Mouse (Mus musculus): ENCODE measurements at regions not wholly inside any gene's neighbourhood (a gene's known extent, or its start where the extent isn't known, plus 50 kb on each side); places are given as distances from the start of the nearest gene placed in this dataset.

GRCm38 (mm10) chr7:71471658-71472383 is 120.5 kb upstream of the Gm10295 start:
- H3K36me3 ChIP-seq (ENCODE audit: control insufficient read depth, insufficient read depth, low read length) = no peaks in the 10 kb centered on the region
- H3K9me3 ChIP-seq (ENCODE audit: control insufficient read depth, low read length) = no peaks in the 10 kb centered on the region
- H3K27ac ChIP-seq (ENCODE audit: low read depth, low read length) = no peak overlapping the region
- no peaks in the 10 kb centered on the region for H3K4me1 ChIP-seq (replicated peaks; ENCODE audit: control insufficient read depth, insufficient read depth, low read length)
- ATAC-seq (ENCODE audit: low FRiP score) = 0 out of 2 replicates have a peak, but pooled peaks have one; percentile 22
- WGBS = 34% methylated on average over 18 of the region's 18 CpGs
- no peak overlapping the region; the same call in 1 of the 2 replicates for H3K4me2 ChIP-seq (replicated peaks; ENCODE audit: low read depth, low read length)
- H3K27me3 ChIP-seq (ENCODE audit: control insufficient read depth, insufficient read depth, low read length) = no peaks in the 10 kb centered on the region
- no peak overlapping the region for H3K9ac ChIP-seq (ENCODE audit: low read depth, low read length)
- H3K4me3 ChIP-seq (ENCODE audit: low read depth, low read length) = no peak overlapping the region
- peak; percentile 30 for DNase-seq (ENCODE audit: low spot score)

- Histone ChIP-seq H3K36me3 (ENCODE audit: control insufficient read depth, insufficient read depth, low read length) (no peaks in the 10 kb centered on the region), H3K9me3 (ENCODE audit: control insufficient read depth, low read length) (no peaks in the 10 kb centered on the region), H3K4me1 (replicated peaks; ENCODE audit: control insufficient read depth, insufficient read depth, low read length) (no peaks in the 10 kb centered on the region), H3K27me3 (ENCODE audit: control insufficient read depth, insufficient read depth, low read length) (no peaks in the 10 kb centered on the region), H3K27ac (ENCODE audit: low read depth, low read length) (no peak overlapping the region), H3K4me2 (replicated peaks; ENCODE audit: low read depth, low read length) (no peak overlapping the region), H3K4me3 (ENCODE audit: low read depth, low read length) (no peak overlapping the region), H3K9ac (ENCODE audit: low read depth, low read length) (no peak overlapping the region)
- DNase-seq (ENCODE audit: low spot score) = no peak
- 43% methylated on average over 3 of the region's 3 CpGs for WGBS
- no peak for ATAC-seq (ENCODE audit: low FRiP score)
Measured at GRCm38 (mm10) chr7:71471319-71471657, 120.0 kb upstream of the Gm10295 start.

DNA sequence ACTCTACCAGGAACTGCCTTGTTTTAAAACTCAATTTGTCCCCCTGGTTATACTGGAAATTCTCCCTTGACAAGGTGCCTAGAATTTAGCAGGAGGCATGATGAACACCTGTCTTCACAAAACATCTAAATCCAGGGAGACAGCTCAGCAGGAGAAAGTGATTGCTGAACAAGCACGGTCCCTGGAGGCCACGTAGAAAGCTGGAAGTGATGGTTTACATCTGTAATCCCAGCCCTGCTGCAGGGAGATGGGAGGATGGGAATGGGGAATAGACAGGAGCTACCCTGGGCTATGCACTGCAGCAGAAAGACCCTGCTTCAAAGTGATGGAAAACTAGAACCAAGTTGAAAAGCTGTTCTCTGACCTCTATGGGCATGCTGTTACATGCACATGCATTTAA is 119.1 kb upstream of the Gm10295 start:
- Histone ChIP-seq H3K36me3 (ENCODE audit: control insufficient read depth, insufficient read depth, low read length) (no peaks in the 10 kb centered on the region), H3K27me3 (ENCODE audit: control insufficient read depth, insufficient read depth, low read length) (no peaks in the 10 kb centered on the region), H3K27ac (ENCODE audit: low read depth, low read length) (no peak overlapping the region), H3K4me2 (replicated peaks; ENCODE audit: low read depth, low read length) (no peak overlapping the region), H3K9me3 (ENCODE audit: control insufficient read depth, low read length) (no peaks in the 10 kb centered on the region), H3K4me3 (ENCODE audit: low read depth, low read length) (no peak overlapping the region), H3K9ac (ENCODE audit: low read depth, low read length) (no peak overlapping the region), H3K4me1 (replicated peaks; ENCODE audit: control insufficient read depth, insufficient read depth, low read length) (no peaks in the 10 kb centered on the region)
- WGBS = 70% methylated on average over 2 of the region's 2 CpGs
- ATAC-seq (ENCODE audit: low FRiP score) (no peak), DNase-seq (ENCODE audit: low spot score) (no peak)

GRCm38 (mm10) chr7:71469951-71470350 is 118.7 kb upstream of the Gm10295 start:
- H3K27me3 ChIP-seq (ENCODE audit: control insufficient read depth, insufficient read depth, low read length) = no peaks in the 10 kb centered on the region
- no peaks in the 10 kb centered on the region for H3K36me3 ChIP-seq (ENCODE audit: control insufficient read depth, insufficient read depth, low read length)
- H3K4me1 ChIP-seq (replicated peaks; ENCODE audit: control insufficient read depth, insufficient read depth, low read length) = no peaks in the 10 kb centered on the region
- WGBS = 85% methylated on average over 4 of the region's 4 CpGs
- no peak overlapping the region for H3K9ac ChIP-seq (ENCODE audit: low read depth, low read length)
- no peak overlapping the region for H3K4me2 ChIP-seq (replicated peaks; ENCODE audit: low read depth, low read length)
- no peak for ATAC-seq (ENCODE audit: low FRiP score)
- no peaks in the 10 kb centered on the region for H3K9me3 ChIP-seq (ENCODE audit: control insufficient read depth, low read length)
- H3K27ac ChIP-seq (ENCODE audit: low read depth, low read length) = no peak overlapping the region
- DNase-seq (ENCODE audit: low spot score) = no peak
- no peak overlapping the region for H3K4me3 ChIP-seq (ENCODE audit: low read depth, low read length)

GRCm38 (mm10) chr7:71467436-71468127 is 116.3 kb upstream of the Gm10295 start:
- Histone ChIP-seq H3K9ac (ENCODE audit: low read depth, low read length) (no peak overlapping the region), H3K9me3 (ENCODE audit: control insufficient read depth, low read length) (no peaks in the 10 kb centered on the region), H3K27ac (ENCODE audit: low read depth, low read length) (no peak overlapping the region), H3K4me3 (ENCODE audit: low read depth, low read length) (no peak overlapping the region), H3K4me2 (replicated peaks; ENCODE audit: low read depth, low read length) (no peak overlapping the region), H3K4me1 (replicated peaks; ENCODE audit: control insufficient read depth, insufficient read depth, low read length) (no peaks in the 10 kb centered on the region), H3K27me3 (ENCODE audit: control insufficient read depth, insufficient read depth, low read length) (no peaks in the 10 kb centered on the region), H3K36me3 (ENCODE audit: control insufficient read depth, insufficient read depth, low read length) (no peaks in the 10 kb centered on the region)
- ATAC-seq (ENCODE audit: low FRiP score) (no peak), DNase-seq (ENCODE audit: low spot score) (no peak)
- WGBS = 82% methylated on average over 9 of the region's 9 CpGs

DNA sequence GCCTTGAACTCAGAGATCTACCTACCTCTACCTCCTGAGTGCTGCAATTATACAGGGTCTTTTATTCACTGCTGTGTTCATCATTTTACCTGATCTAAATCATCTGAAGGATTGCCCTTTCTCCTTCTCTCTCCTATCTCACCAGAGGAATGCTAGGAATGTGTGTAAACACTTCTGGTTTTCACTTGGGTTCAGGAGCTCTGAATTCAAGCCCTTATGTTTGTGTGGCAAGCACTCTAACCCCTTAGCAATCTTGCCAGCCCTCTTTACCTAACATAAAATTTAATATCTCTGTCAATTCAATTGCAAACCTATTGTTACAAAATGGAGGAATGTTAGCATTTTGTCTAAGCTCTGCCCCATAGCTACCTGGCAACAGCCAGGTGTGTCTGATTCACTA is 112.8 kb upstream of the Gm10295 start:
- ATAC-seq (ENCODE audit: low FRiP score) (no peak), DNase-seq (ENCODE audit: low spot score) (no peak)

GRCm38 (mm10) chr7:71463565-71463964 is 112.3 kb upstream of the Gm10295 start:
- DNase-seq (ENCODE audit: low spot score) = no peak
- Histone ChIP-seq H3K27me3 (ENCODE audit: control insufficient read depth, insufficient read depth, low read length) (no peaks in the 10 kb centered on the region), H3K4me1 (replicated peaks; ENCODE audit: control insufficient read depth, insufficient read depth, low read length) (no peaks in the 10 kb centered on the region), H3K9ac (ENCODE audit: low read depth, low read length) (no peak overlapping the region), H3K4me2 (replicated peaks; ENCODE audit: low read depth, low read length) (no peak overlapping the region), H3K27ac (ENCODE audit: low read depth, low read length) (no peak overlapping the region), H3K36me3 (ENCODE audit: control insufficient read depth, insufficient read depth, low read length) (no peaks in the 10 kb centered on the region), H3K4me3 (ENCODE audit: low read depth, low read length) (no peak overlapping the region), H3K9me3 (ENCODE audit: control insufficient read depth, low read length) (no peaks in the 10 kb centered on the region)
- 84% methylated on average over 2 of the region's 2 CpGs for WGBS
- ATAC-seq (ENCODE audit: low FRiP score) = no peak

More for the DNA sequence above, 112.8 kb upstream of the Gm10295 start:
- Histone ChIP-seq H3K4me1 (replicated peaks; ENCODE audit: control insufficient read depth, insufficient read depth, low read length) (no peaks in the 10 kb centered on the region), H3K27me3 (ENCODE audit: control insufficient read depth, insufficient read depth, low read length) (no peaks in the 10 kb centered on the region), H3K4me3 (ENCODE audit: low read depth, low read length) (no peak overlapping the region), H3K4me2 (replicated peaks; ENCODE audit: low read depth, low read length) (no peak overlapping the region), H3K27ac (ENCODE audit: low read depth, low read length) (no peak overlapping the region), H3K36me3 (ENCODE audit: control insufficient read depth, insufficient read depth, low read length) (no peaks in the 10 kb centered on the region), H3K9ac (ENCODE audit: low read depth, low read length) (no peak overlapping the region), H3K9me3 (ENCODE audit: control insufficient read depth, low read length) (no peaks in the 10 kb centered on the region)

- Histone ChIP-seq H3K9ac (ENCODE audit: low read depth, low read length) (no peak overlapping the region), H3K27me3 (ENCODE audit: control insufficient read depth, insufficient read depth, low read length) (no peaks in the 10 kb centered on the region), H3K27ac (ENCODE audit: low read depth, low read length) (no peak overlapping the region), H3K9me3 (ENCODE audit: control insufficient read depth, low read length) (no peaks in the 10 kb centered on the region), H3K4me1 (replicated peaks; ENCODE audit: control insufficient read depth, insufficient read depth, low read length) (no peaks in the 10 kb centered on the region), H3K36me3 (ENCODE audit: control insufficient read depth, insufficient read depth, low read length) (no peaks in the 10 kb centered on the region), H3K4me2 (replicated peaks; ENCODE audit: low read depth, low read length) (no peak overlapping the region), H3K4me3 (ENCODE audit: low read depth, low read length) (no peak overlapping the region)
- ATAC-seq (ENCODE audit: low FRiP score) (no peak), DNase-seq (ENCODE audit: low spot score) (no peak)
Measured at GRCm38 (mm10) chr7:71459805-71460204, 108.5 kb upstream of the Gm10295 start.

- Histone ChIP-seq H3K9me3 (ENCODE audit: control insufficient read depth, low read length) (no peaks in the 10 kb centered on the region), H3K4me1 (replicated peaks; ENCODE audit: control insufficient read depth, insufficient read depth, low read length) (no peaks in the 10 kb centered on the region), H3K4me3 (ENCODE audit: low read depth, low read length) (no peak overlapping the region), H3K27ac (ENCODE audit: low read depth, low read length) (no peak overlapping the region), H3K9ac (ENCODE audit: low read depth, low read length) (no peak overlapping the region), H3K27me3 (ENCODE audit: control insufficient read depth, insufficient read depth, low read length) (no peaks in the 10 kb centered on the region), H3K36me3 (ENCODE audit: control insufficient read depth, insufficient read depth, low read length) (no peaks in the 10 kb centered on the region), H3K4me2 (replicated peaks; ENCODE audit: low read depth, low read length) (no peak overlapping the region)
- WGBS = 78% methylated on average over 5 of the region's 5 CpGs
- ATAC-seq (ENCODE audit: low FRiP score) (no peak), DNase-seq (ENCODE audit: low spot score) (no peak)
Measured at GRCm38 (mm10) chr7:71458104-71458754, 106.9 kb upstream of the Gm10295 start.
